ENCODE assay signal across 9 mouse cellular contexts in the genomic region with DNA sequence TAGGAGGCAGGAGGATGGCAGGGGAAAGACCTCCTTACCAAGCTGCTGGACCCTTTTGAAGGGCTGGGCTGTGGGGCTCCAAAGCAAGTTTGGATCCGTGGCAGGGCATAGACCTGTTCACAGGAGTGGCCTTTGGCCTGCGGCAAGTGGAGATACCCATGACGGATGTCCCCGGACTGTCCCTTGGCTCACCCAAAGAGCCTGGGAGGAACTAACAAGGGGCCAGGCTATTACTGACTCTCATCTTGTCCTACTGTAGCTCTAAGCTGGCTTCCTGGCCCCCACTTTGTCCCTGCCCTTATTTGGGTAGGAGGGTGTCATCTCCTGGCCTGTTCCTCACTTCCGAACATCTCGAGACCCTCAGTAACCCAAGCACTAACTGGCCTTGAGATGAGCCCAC. TPM values are rescaled to one million over a fixed set of nuclear protein-coding genes. Genes with fewer than 3 reads are reported as not detected.
A peak's percentile ranks its signal among the peaks of the same experiment; 100 is the strongest.
DNase-seq lines count a peak whose midpoint lies in the region; ATAC-seq and TF ChIP-seq lines count a peak whose summit lies in the region.
"Had no signal": no experiment of that assay in that cellular context is flagged by ENCODE, and none has a peak within 500 bp of the region (broad histone marks: within the 10 kb centered on the region; RNA-seq: fewer than 3 reads in every experiment).

No protein-coding gene starts in this region.

- peaks cover 24% of the 10 kb centered on the region; the same call in 1 of the 2 replicates for H3K4me1 ChIP-seq in heart, postnatal 0 days (ENCODE audit: control insufficient read depth, insufficient read depth)
- peaks cover 14% of the 10 kb centered on the region for H3K4me1 ChIP-seq in embryonic facial prominence, embryonic 11.5 days (ENCODE audit: control insufficient read depth, insufficient read depth, low read length)
- peaks cover 2% of the 10 kb centered on the region; the same call in 1 of the 2 replicates for H3K4me1 ChIP-seq in intestine, postnatal 0 days (replicated peaks; ENCODE audit: control insufficient read depth, insufficient read depth, low read length)
- peaks cover 32% of the 10 kb centered on the region for H3K4me1 ChIP-seq in midbrain, embryonic 14.5 days (ENCODE audit: control insufficient read depth, insufficient read depth, low read length)

- TF ChIP-seq EP300 in heart, postnatal 0 days (IDR thresholded peaks at IDR 0.05; ENCODE audit: low read depth): no peak

- peak overlapping the region; percentile 89 for H3K27ac ChIP-seq in heart, postnatal 0 days (ENCODE audit: low read depth)
- H3K27ac ChIP-seq in embryonic facial prominence, embryonic 11.5 days (replicated peaks; ENCODE audit: low read depth, low read length): peak overlapping the region; percentile 77
- peak overlapping the region; percentile 80 for H3K27ac ChIP-seq in intestine, postnatal 0 days (ENCODE audit: low read depth, low read length)
- H3K27ac ChIP-seq in midbrain, embryonic 14.5 days (replicated peaks; ENCODE audit: low read depth, low read length): peak overlapping the region; percentile 50

- H3K9ac ChIP-seq in heart, postnatal 0 days (replicated peaks; ENCODE audit: low read depth, low read length): peak overlapping the region; percentile 56
- H3K9ac ChIP-seq in embryonic facial prominence, embryonic 11.5 days (replicated peaks; ENCODE audit: low read length): peak overlapping the region; percentile 64
- no peak overlapping the region for H3K9ac ChIP-seq in intestine, postnatal 0 days (ENCODE audit: low read depth, low read length)
- no peak overlapping the region; the same call in 1 of the 2 replicates for H3K9ac ChIP-seq in midbrain, embryonic 14.5 days (replicated peaks; ENCODE audit: low read length)

- 39% methylated on average over 6 of the region's 6 CpGs for WGBS in heart, postnatal 0 days
- 58% methylated on average over 6 of the region's 6 CpGs for WGBS in embryonic facial prominence, embryonic 11.5 days
- 49% methylated on average over 6 of the region's 6 CpGs for WGBS in intestine, postnatal 0 days
- WGBS in midbrain, embryonic 14.5 days: 65% methylated on average over 6 of the region's 6 CpGs

- peak overlapping the region; percentile 63 for H3K4me2 ChIP-seq in heart, postnatal 0 days (ENCODE audit: low read depth, low read length)
- peak overlapping the region; percentile 57 for H3K4me2 ChIP-seq in embryonic facial prominence, embryonic 11.5 days (ENCODE audit: low read depth, low read length)
- H3K4me2 ChIP-seq in intestine, postnatal 0 days (replicated peaks; ENCODE audit: low read depth): peak overlapping the region; percentile 57
- H3K4me2 ChIP-seq in midbrain, embryonic 14.5 days (ENCODE audit: low read length): peak overlapping the region; percentile 40

- intact Hi-C loops in heart, postnatal 25 days (cut with DNase I): no loop called here
- intact Hi-C loops in left cerebral cortex, postnatal 4 days (cut with DNase I): no loop called here

- no peaks in the 10 kb centered on the region for H3K27me3 ChIP-seq in heart, postnatal 0 days (ENCODE audit: control insufficient read depth, insufficient read depth, low read length)
- no peaks in the 10 kb centered on the region for H3K27me3 ChIP-seq in embryonic facial prominence, embryonic 11.5 days (ENCODE audit: control insufficient read depth, insufficient read depth, low read length)
- H3K27me3 ChIP-seq in intestine, postnatal 0 days (replicated peaks; ENCODE audit: control insufficient read depth, insufficient read depth, low read length): no peaks in the 10 kb centered on the region
- no peaks in the 10 kb centered on the region for H3K27me3 ChIP-seq in midbrain, embryonic 14.5 days (ENCODE audit: control insufficient read depth, insufficient read depth, low read length)
- H3K27me3 ChIP-seq: Patski had no signal

- no peak for DNase-seq in heart, postnatal 0 days (ENCODE audit: low spot score)
- DNase-seq in heart, postnatal 25 days (ENCODE audit: low spot score): no peak
- no peak for DNase-seq in embryonic facial prominence, embryonic 11.5 days (ENCODE audit: low spot score)
- no peak for DNase-seq in midbrain, embryonic 14.5 days
- DNase-seq in left cerebral cortex, postnatal 4 days: no peak
- no peak for DNase-seq in urinary bladder, postnatal 10 days (ENCODE audit: low spot score)
- DNase-seq in cerebellum, adult 11-12 months: no peak

- peak overlapping the region; percentile 45 for H3K4me3 ChIP-seq in heart, postnatal 0 days (ENCODE audit: low read depth, low read length)
- peak overlapping the region; percentile 30 for H3K4me3 ChIP-seq in embryonic facial prominence, embryonic 11.5 days (ENCODE audit: low read depth, low read length)
- H3K4me3 ChIP-seq in intestine, postnatal 0 days (ENCODE audit: low read depth, low read length): peak overlapping the region; percentile 26
- no peak overlapping the region for H3K4me3 ChIP-seq in midbrain, embryonic 14.5 days (replicated peaks; ENCODE audit: low read depth, low read length)

- peak; percentile 15; the same call in 1 of the 2 replicates for ATAC-seq in heart, postnatal 0 days (ENCODE audit: insufficient read depth, low read depth)
- no peak; the same call in 1 of the 2 replicates for ATAC-seq in embryonic facial prominence, embryonic 11.5 days (replicated peaks; ENCODE audit: insufficient number of reproducible peaks, low FRiP score, low TSS enrichment, low read depth)
- ATAC-seq in intestine, postnatal 0 days: no peak
- no peak for ATAC-seq in midbrain, embryonic 14.5 days (ENCODE audit: low FRiP score, low TSS enrichment)

- no peaks in the 10 kb centered on the region for H3K36me3 ChIP-seq in heart, postnatal 0 days (replicated peaks; ENCODE audit: control insufficient read depth, insufficient read depth, low read length)
- no peaks in the 10 kb centered on the region for H3K36me3 ChIP-seq in embryonic facial prominence, embryonic 11.5 days (replicated peaks; ENCODE audit: control insufficient read depth, insufficient read depth, low read depth, low read length)
- H3K36me3 ChIP-seq in intestine, postnatal 0 days (ENCODE audit: control insufficient read depth, insufficient read depth): no peaks in the 10 kb centered on the region
- no peaks in the 10 kb centered on the region for H3K36me3 ChIP-seq in midbrain, embryonic 14.5 days (ENCODE audit: control insufficient read depth, insufficient read depth, low read length)

- H3K9me3 ChIP-seq in heart, postnatal 0 days (replicated peaks; ENCODE audit: control insufficient read depth, low read length): no peaks in the 10 kb centered on the region
- H3K9me3 ChIP-seq in embryonic facial prominence, embryonic 11.5 days (replicated peaks; ENCODE audit: control insufficient read depth, low read length): no peaks in the 10 kb centered on the region
- H3K9me3 ChIP-seq in intestine, postnatal 0 days (ENCODE audit: control insufficient read depth): no peaks in the 10 kb centered on the region
- no peaks in the 10 kb centered on the region for H3K9me3 ChIP-seq in midbrain, embryonic 14.5 days (ENCODE audit: control insufficient read depth, low read length)

- TF ChIP-seq CTCF in heart, postnatal 0 days (IDR thresholded peaks at IDR 0.05; ENCODE audit: low read depth): no peak
- TF ChIP-seq CTCF in intestine, postnatal 0 days (IDR thresholded peaks at IDR 0.05; ENCODE audit: low read depth): no peak

RNA-seq across cellular contexts. Expression of a gene that starts 0.6 kb away (rescaled TPM):
- total RNA-seq in heart, postnatal 0 days (2014; rRNA removed; ENCODE audit: low replicate concordance): 4.1 and 5.5 TPM in 2 replicates
- polyA plus RNA-seq in heart, postnatal 0 days (2015; fragmentation: Nextera tagmentation; extraction: Ambion mirVana): 1.3 and 1.4 TPM in 2 replicates
- 1 to 10 TPM; 3.5 to 3.7 TPM for total RNA-seq in heart, postnatal 25 days (2021)
- 5.2 and 6.2 TPM in 2 replicates for polyA plus RNA-seq in embryonic facial prominence, embryonic 11.5 days (2014; fragmentation: Nextera tagmentation; extraction: Ambion mirVana)
- 1.4 and 1.6 TPM in 2 replicates for polyA plus RNA-seq in intestine, postnatal 0 days (2015; fragmentation: Nextera tagmentation; extraction: Ambion mirVana)
- 3.0 and 6.1 TPM in 2 replicates for polyA plus RNA-seq in midbrain, embryonic 14.5 days (2014; fragmentation: Nextera tagmentation; extraction: Ambion mirVana)
- total RNA-seq in left cerebral cortex, postnatal 4 days (2021): 1 to 10 TPM; 6.1 to 6.9 TPM

RNA-seq across cellular contexts. Expression of a gene that starts 40.3 kb away (rescaled TPM):
- not detected in 2 replicates for total RNA-seq in heart, postnatal 0 days (2014; rRNA removed; ENCODE audit: low replicate concordance)
- polyA plus RNA-seq in heart, postnatal 0 days (2015; fragmentation: Nextera tagmentation; extraction: Ambion mirVana): not detected in 2 replicates
- under 1 TPM; 0.50 to 0.60 TPM for total RNA-seq in heart, postnatal 25 days (2021)
- not detected in 2 replicates for polyA plus RNA-seq in embryonic facial prominence, embryonic 11.5 days (2014; fragmentation: Nextera tagmentation; extraction: Ambion mirVana)
- not detected in 2 replicates for polyA plus RNA-seq in intestine, postnatal 0 days (2015; fragmentation: Nextera tagmentation; extraction: Ambion mirVana)
- polyA plus RNA-seq in midbrain, embryonic 14.5 days (2014; fragmentation: Nextera tagmentation; extraction: Ambion mirVana): not detected in 2 replicates
- total RNA-seq in left cerebral cortex, postnatal 4 days (2021): not detected

RNA-seq across cellular contexts. Expression of a gene that starts 46.6 kb away (rescaled TPM):
- total RNA-seq in heart, postnatal 0 days (2014; rRNA removed; ENCODE audit: low replicate concordance): not detected in 2 replicates
- polyA plus RNA-seq in heart, postnatal 0 days (2015; fragmentation: Nextera tagmentation; extraction: Ambion mirVana): not detected in 2 replicates
- total RNA-seq in heart, postnatal 25 days (2021): 1 to 10 TPM; 1.3 to 1.5 TPM
- polyA plus RNA-seq in embryonic facial prominence, embryonic 11.5 days (2014; fragmentation: Nextera tagmentation; extraction: Ambion mirVana): not detected in 2 replicates
- polyA plus RNA-seq in intestine, postnatal 0 days (2015; fragmentation: Nextera tagmentation; extraction: Ambion mirVana): not detected in 2 replicates
- not detected in 2 replicates for polyA plus RNA-seq in midbrain, embryonic 14.5 days (2014; fragmentation: Nextera tagmentation; extraction: Ambion mirVana)
- total RNA-seq in left cerebral cortex, postnatal 4 days (2021): not detected

RNA-seq across cellular contexts. Expression of a gene that starts 58.2 kb away (rescaled TPM):
- not detected in 2 replicates for total RNA-seq in heart, postnatal 0 days (2014; rRNA removed; ENCODE audit: low replicate concordance)
- polyA plus RNA-seq in heart, postnatal 0 days (2015; fragmentation: Nextera tagmentation; extraction: Ambion mirVana): not detected in 2 replicates
- 1 to 10 TPM in 1 of 2 experiments, under 1 TPM in 1; 0.44 to 1.1 TPM for total RNA-seq in heart, postnatal 25 days (2021)
- not detected in 2 replicates for polyA plus RNA-seq in embryonic facial prominence, embryonic 11.5 days (2014; fragmentation: Nextera tagmentation; extraction: Ambion mirVana)
- polyA plus RNA-seq in intestine, postnatal 0 days (2015; fragmentation: Nextera tagmentation; extraction: Ambion mirVana): not detected in 2 replicates
- polyA plus RNA-seq in midbrain, embryonic 14.5 days (2014; fragmentation: Nextera tagmentation; extraction: Ambion mirVana): not detected in 2 replicates
- not detected for total RNA-seq in left cerebral cortex, postnatal 4 days (2021)

Comparison
In these comparisons a context has a peak if more than half of its experiments do, and no peak if none do; other contexts are left out.
1. H3K9ac ChIP-seq: peak in heart, postnatal 0 days (single experiment) and embryonic facial prominence, embryonic 11.5 days (single experiment); none in intestine, postnatal 0 days (single experiment) and midbrain, embryonic 14.5 days (single experiment).
2. Peak in every context shown above with its lines, with median percentiles within 50 percentile points of each other: H3K27ac ChIP-seq and H3K4me2 ChIP-seq.